ENCODE assay signal across 19 mouse cellular contexts in genomic region chr6:126001797-126002196, GRCm38 (mm10).
DNase-seq lines count a peak whose midpoint lies in the region; ATAC-seq lines count a peak whose summit lies in the region.
"Had no signal": no experiment of that assay in that cellular context is flagged by ENCODE, and none has a peak within 500 bp of the region (broad histone marks: within the 10 kb centered on the region; RNA-seq: fewer than 3 reads in every experiment).

No protein-coding gene starts in this region.

- H3K27me3 ChIP-seq in kidney, embryonic 15.5 days, result no peaks in the 10 kb centered on the region
- no peaks in the 10 kb centered on the region for H3K27me3 ChIP-seq in embryonic facial prominence, embryonic 10.5 days (replicated peaks; ENCODE audit: low read depth, poor library complexity, severe bottlenecking)
- H3K27me3 ChIP-seq in limb, embryonic 12.5 days, result no peaks in the 10 kb centered on the region
- H3K27me3 ChIP-seq: midbrain, embryonic 13.5 days had no signal

- H3K4me3 ChIP-seq in kidney, embryonic 15.5 days (replicated peaks), result no peak overlapping the region
- 0 out of 2 replicates have a peak overlapping the region, but pooled peaks have one; percentile 18 for H3K4me3 ChIP-seq in embryonic facial prominence, embryonic 10.5 days
- no peak overlapping the region for H3K4me3 ChIP-seq in limb, embryonic 12.5 days (replicated peaks)
- H3K4me3 ChIP-seq: erythroblast, embryonic 14.5 days; midbrain, embryonic 13.5 days; myocyte had no signal

- 4% methylated on average over 2 of the region's 2 CpGs for WGBS in kidney, embryonic 15.5 days
- WGBS in embryonic facial prominence, embryonic 10.5 days, result 26% methylated on average over 2 of the region's 2 CpGs
- 5% methylated on average over 2 of the region's 2 CpGs for WGBS in limb, embryonic 12.5 days

- peak; percentile 80 for ATAC-seq in kidney, embryonic 15.5 days (replicated peaks; ENCODE audit: low FRiP score)
- peak; percentile 81 for ATAC-seq in limb, embryonic 12.5 days (ENCODE audit: insufficient number of reproducible peaks, insufficient read depth, low FRiP score, low TSS enrichment, low read depth)
- ATAC-seq in erythroid progenitor cell, adult 5-6 weeks (replicated peaks; ENCODE audit: low FRiP score, poor library complexity, severe bottlenecking), result no peak
- ATAC-seq: midbrain, embryonic 13.5 days had no signal

- no peak overlapping the region for H3K4me2 ChIP-seq in kidney, embryonic 15.5 days
- H3K4me2 ChIP-seq in limb, embryonic 12.5 days, result peak overlapping the region; percentile 20; the same call in 1 of the 2 replicates
- H3K4me2 ChIP-seq: hindbrain, embryonic 14.5 days; midbrain, embryonic 13.5 days had no signal

- H3K9me3 ChIP-seq in kidney, embryonic 15.5 days (replicated peaks), result no peaks in the 10 kb centered on the region
- no peaks in the 10 kb centered on the region for H3K9me3 ChIP-seq in embryonic facial prominence, embryonic 10.5 days
- H3K9me3 ChIP-seq in limb, embryonic 12.5 days, result no peaks in the 10 kb centered on the region; the same call in 1 of the 2 replicates
- H3K9me3 ChIP-seq: midbrain, embryonic 13.5 days had no signal

- DNase-seq in kidney, postnatal 36 days, result no peak
- DNase-seq in embryo, embryonic 10.5 days (ENCODE audit: low spot score), result peak; percentile 67
- peak; percentile 69 for DNase-seq in embryonic facial prominence, embryonic 10.5 days (ENCODE audit: low spot score)
- no peak for DNase-seq in layer of hippocampus, postnatal 25 days (ENCODE audit: extremely low spot score in 1 of 2, low spot score in 1 of 2)
- DNase-seq: cerebellum, adult 11 months; cerebellum, postnatal 25 days; heart, adult 18-20 months; kidney, adult 9 months; layer of hippocampus, postnatal 36 days; lung, adult 18-20 months; right cerebral cortex, postnatal 14 days had no signal

- peaks cover 38% of the 10 kb centered on the region for H3K4me1 ChIP-seq in kidney, embryonic 15.5 days
- H3K4me1 ChIP-seq in embryonic facial prominence, embryonic 10.5 days, result peaks cover 40% of the 10 kb centered on the region
- peaks cover 33% of the 10 kb centered on the region for H3K4me1 ChIP-seq in limb, embryonic 12.5 days (replicated peaks)

- no peak overlapping the region for H3K9ac ChIP-seq in kidney, embryonic 15.5 days
- no peak overlapping the region for H3K9ac ChIP-seq in limb, embryonic 12.5 days (replicated peaks)
- H3K9ac ChIP-seq: hindbrain, embryonic 14.5 days; midbrain, embryonic 13.5 days had no signal

- no peaks in the 10 kb centered on the region for H3K36me3 ChIP-seq in kidney, embryonic 15.5 days
- H3K36me3 ChIP-seq in embryonic facial prominence, embryonic 10.5 days (replicated peaks), result no peaks in the 10 kb centered on the region
- no peaks in the 10 kb centered on the region for H3K36me3 ChIP-seq in limb, embryonic 12.5 days
- H3K36me3 ChIP-seq: midbrain, embryonic 13.5 days had no signal

- H3K27ac ChIP-seq in kidney, embryonic 15.5 days, result peak overlapping the region; percentile 87
- H3K27ac ChIP-seq in embryonic facial prominence, embryonic 10.5 days (replicated peaks), result peak overlapping the region; percentile 83
- H3K27ac ChIP-seq in limb, embryonic 12.5 days, result peak overlapping the region; percentile 90
- H3K27ac ChIP-seq: hindbrain, embryonic 14.5 days; macrophage; midbrain, embryonic 13.5 days had no signal

Comparison
In these comparisons a context has a peak if more than half of its experiments do, and no peak if none do; other contexts are left out.
1. DNase-seq: peak in embryo, embryonic 10.5 days (single experiment) and embryonic facial prominence, embryonic 10.5 days (single experiment); none in kidney, postnatal 36 days (0 of 2) and layer of hippocampus, postnatal 25 days (0 of 2).
2. Peak in every context shown above with its lines, with median percentiles within 50 percentile points of each other: H3K27ac ChIP-seq.